Mouse (Mus musculus) ovary, adult 18-20 months (tissue): Measurements from ENCODE around the gene Dact1.

Experiments
- DNase-seq: peaks from one replicate; pipeline ENCODE4 v3.0.0; 2022; ENCODE audit warnings: low spot score, mixed read lengths

Dact1 gene

GRCm38 (mm10) chr12:71309581-71310067, at the start of gene Dact1:
Gene Dact1 (plus strand): TSS chr12:71309884.
- DNase-seq = peak; percentile 62

GRCm38 (mm10) chr12:71264211-71264610, 45.5 kb upstream of the Dact1 start:
- DNase-seq = no peak

- no peak for DNase-seq
These were observed 40.3 kb upstream of the Dact1 start for GRCm38 (mm10) chr12:71269367-71269766.

- no peak for DNase-seq
These were observed 38.6 kb upstream of the Dact1 start for GRCm38 (mm10) chr12:71271131-71271530.

GRCm38 (mm10) chr12:71274519-71275237, 35.0 kb upstream of the Dact1 start:
- DNase-seq = no peak

GRCm38 (mm10) chr12:71275906-71276595, 33.6 kb upstream of the Dact1 start:
- DNase-seq = no peak

GRCm38 (mm10) chr12:71279521-71280262, 30.0 kb upstream of the Dact1 start:
- DNase-seq = no peak

- no peak for DNase-seq
These were observed 28.4 kb upstream of the Dact1 start for GRCm38 (mm10) chr12:71281201-71281768.

GRCm38 (mm10) chr12:71285399-71285798, 24.3 kb upstream of the Dact1 start:
- DNase-seq = no peak

- DNase-seq = no peak
These were observed 19.2 kb upstream of the Dact1 start for GRCm38 (mm10) chr12:71290460-71290859.

GRCm38 (mm10) chr12:71293960-71294942, 15.4 kb upstream of the Dact1 start:
- no peak for DNase-seq

- no peak for DNase-seq
These were observed 12.7 kb upstream of the Dact1 start for GRCm38 (mm10) chr12:71296849-71297535.

- DNase-seq = no peak
These were observed 616 bp downstream of the Dact1 start for GRCm38 (mm10) chr12:71310068-71310931.

- DNase-seq = peak; percentile 25
These were observed 1.7 kb downstream of the Dact1 start for GRCm38 (mm10) chr12:71311237-71311887.

GRCm38 (mm10) chr12:71318239-71318638, 8.6 kb downstream of the Dact1 start:
- no peak for DNase-seq

- no peak for DNase-seq
These were observed 9.9 kb downstream of the Dact1 start for GRCm38 (mm10) chr12:71319536-71319935.

- DNase-seq = no peak
These were observed 23.0 kb downstream of the Dact1 start for GRCm38 (mm10) chr12:71332646-71333045.

- no peak for DNase-seq
These were observed 23.9 kb downstream of the Dact1 start for GRCm38 (mm10) chr12:71333561-71333960.

- DNase-seq = no peak
These were observed 27.4 kb downstream of the Dact1 start for GRCm38 (mm10) chr12:71337025-71337582.
